Mouse (Mus musculus): ENCODE measurements around the gene Rho.

Gene Rho

DNA sequence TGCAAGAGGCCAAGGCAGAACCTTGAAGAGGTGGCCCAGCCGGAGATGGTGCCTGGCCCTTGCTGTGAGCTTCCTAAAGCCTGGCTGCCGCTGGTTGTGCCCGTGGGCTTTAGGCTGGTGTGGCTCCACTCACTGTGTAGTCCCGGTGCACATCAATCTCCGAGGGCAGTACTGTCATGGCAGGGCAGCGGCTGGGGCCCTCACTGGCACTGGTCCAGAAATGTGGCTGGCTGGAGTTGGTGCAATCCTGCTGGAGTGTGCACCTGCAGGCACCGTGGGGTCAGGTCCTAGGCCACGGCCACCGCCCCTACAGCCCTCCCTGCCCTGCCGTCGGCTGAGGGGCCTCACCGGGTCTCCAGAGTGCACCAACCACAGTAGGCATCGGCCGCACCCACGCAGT lies 46.3 kb downstream of the Rho start:
- DNase-seq (ENCODE audit: low read depth): no peak

DNA sequence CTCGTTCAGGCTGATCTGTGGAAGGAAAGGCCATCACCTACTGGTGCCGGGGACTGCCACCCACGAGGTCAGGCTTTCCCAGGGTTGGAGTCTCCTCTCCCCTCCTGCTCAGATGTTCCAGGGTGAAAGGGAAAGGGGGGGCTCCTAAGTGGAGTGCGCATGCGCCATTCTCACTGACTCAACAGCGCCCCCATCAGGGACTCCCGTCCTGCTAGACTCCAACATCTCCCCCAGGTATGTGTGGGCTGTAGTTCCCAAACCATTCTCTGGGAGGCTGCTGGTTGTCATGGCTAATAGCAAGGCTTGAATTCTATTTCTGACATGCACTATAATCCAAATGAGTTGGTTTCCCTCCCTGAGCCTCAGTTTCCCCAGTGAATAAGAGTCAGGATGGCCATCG lies 47.0 kb downstream of the Rho start:
- no peak for DNase-seq (ENCODE audit: low read depth)

DNA sequence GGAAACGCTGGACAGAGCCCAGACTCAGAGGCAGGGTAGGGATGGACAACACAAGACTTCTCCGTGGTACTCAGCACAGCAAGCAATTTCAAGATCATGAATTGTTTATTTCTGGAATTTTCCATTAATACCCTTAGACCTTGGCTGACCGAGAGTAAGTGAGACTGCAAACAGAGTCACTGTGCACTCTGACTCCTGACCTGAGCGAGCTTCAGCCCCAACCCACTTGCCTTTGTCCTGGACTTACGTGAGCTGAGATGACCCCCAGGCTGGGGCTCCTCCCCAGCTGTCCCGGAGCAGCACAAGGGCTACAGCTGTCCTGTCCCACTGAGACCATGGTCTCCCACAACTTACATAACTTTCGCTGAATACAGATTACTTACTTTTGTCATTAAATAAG lies 51.3 kb downstream of the Rho start:
- no peak for DNase-seq (ENCODE audit: low read depth)

DNA sequence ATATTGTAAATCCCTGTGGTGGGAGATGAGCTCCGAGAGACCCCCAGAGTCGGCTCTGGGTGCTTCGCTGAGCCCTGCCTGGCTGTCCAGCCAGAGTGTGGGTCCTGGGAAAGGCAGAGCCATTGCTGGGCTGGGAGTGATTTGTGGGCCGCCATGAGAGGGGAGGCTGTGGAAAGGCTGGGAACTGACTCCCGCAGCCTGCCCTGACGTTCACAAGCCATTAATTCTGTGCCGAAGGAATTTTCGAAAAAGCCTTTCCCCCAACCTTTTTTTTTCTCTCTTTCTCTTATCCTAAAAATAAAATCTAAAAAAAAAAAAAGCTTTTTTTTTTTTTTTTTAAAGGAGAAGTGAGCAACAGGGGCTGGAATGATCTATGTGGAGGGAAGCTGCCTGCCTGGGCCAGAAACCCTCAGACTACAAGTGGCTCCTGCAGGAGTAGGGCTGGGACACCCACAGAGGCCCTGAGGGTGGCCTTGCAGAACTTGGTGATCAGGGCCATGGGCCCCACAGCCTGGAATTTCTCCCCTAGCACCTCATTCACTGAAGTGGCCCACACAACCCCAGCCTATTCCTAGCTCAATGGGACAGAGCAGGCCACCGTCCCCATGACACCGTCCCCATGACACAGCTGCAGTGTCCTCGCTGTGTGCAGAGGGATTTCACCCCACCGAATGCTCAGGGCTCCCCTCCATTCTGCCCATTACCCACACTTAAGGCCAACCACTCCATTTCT lies 51.9 kb downstream of the Rho start:
- no peak for DNase-seq (ENCODE audit: low read depth)

DNA sequence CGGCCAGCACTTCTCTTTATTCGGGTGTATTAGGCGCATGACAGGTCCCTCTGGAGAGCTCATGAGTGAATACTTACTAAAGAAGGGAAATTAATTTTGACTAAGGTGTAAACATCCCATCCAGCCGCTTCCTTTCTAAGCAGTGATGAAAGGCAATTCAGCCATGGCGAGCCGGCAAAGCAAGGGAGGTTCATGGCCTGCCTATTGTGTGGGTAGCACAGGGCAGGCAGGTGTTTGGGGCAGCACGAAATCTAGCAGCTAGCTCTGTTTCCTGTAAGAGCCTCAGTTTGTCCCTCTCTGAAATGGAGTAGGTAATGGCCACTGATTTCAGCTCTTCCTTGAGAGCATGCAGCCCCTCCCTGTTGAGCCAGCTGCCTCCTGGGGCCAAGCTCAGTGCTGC lies 53.0 kb downstream of the Rho start:
- DNase-seq (ENCODE audit: low read depth): no peak

DNA sequence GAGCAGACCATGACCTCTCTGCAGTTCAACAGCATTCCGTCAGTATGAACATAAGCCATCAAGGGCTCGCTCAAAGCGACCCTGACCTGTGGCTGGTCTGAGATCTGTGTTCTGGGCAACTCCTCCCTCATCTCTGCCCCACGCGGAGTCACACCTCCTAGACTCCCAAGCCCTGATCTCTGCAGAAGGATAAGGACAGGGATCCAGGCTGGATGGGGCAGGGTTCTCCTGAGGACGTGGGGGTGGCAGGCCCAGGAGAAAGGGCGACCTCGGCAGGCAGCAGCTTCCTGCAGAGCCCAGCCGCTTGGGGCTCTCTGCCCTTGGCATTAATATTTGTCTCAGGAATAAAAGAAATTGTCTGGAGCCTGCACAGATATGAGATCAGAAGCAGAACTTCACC lies 54.1 kb downstream of the Rho start:
- DNase-seq (ENCODE audit: low read depth): no peak

DNA sequence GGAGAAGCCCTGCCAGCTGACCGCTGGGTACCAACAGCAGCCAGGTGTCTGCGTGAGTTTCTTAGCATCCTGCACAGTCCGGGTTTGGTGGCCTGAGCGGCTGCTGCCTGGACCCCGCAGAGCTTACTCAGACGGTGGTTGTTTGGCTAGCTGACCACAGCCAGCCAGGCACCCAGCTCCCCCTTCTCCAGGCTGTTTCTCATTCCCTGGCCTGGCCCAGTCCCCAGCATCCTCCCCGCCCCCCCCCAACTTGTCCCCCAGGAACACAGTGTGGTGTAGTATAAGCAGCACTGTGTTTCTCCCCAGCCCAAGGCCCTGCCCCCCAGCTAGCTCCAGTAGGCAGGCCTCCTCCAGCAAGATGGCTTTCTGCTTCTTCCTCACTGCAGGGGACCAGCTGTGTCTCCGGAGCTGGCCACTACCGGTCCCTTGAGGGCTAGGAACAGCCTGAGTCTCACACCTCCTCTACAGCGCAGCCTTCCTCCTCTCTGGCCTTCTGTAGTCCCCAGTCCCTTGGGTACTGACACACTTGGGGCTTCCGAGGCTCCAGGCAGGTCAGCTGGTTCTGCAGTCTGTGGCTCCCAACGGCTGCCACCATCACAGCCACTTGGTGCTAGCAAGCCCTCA lies 55.0 kb downstream of the Rho start:
- DNase-seq (ENCODE audit: low read depth): no peak

DNA sequence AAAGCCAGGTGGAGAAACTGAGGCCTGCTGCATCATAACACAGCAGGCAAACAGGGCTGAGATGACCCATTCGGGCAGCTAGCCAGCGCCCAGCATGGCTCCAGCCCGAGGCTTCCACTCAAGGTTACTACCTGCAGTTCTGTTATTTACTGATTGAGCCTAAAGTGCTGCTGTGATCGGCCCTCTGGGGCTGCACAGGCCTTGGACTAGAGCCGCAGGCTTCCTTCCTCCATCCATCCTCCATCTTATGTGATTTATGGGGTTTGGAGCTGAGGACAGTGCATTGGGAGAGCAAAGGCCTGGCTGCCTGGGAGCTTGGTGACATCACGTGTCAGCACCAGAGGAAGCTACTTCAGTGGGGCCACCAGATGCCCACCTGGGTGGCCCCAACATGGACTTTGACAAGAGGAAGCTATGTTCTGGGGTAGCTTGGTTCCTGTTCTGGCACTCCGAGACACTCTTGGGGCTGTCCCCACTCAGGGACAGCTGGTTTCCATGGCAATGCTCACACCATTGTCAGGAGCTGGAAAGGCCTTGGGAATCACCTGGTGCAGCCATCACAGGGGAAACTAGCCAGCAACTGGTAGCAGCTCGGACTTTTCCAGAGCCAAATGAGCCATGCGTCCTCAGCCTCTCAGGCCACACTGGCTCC lies 55.7 kb downstream of the Rho start:
- DNase-seq (ENCODE audit: low read depth): no peak

DNA sequence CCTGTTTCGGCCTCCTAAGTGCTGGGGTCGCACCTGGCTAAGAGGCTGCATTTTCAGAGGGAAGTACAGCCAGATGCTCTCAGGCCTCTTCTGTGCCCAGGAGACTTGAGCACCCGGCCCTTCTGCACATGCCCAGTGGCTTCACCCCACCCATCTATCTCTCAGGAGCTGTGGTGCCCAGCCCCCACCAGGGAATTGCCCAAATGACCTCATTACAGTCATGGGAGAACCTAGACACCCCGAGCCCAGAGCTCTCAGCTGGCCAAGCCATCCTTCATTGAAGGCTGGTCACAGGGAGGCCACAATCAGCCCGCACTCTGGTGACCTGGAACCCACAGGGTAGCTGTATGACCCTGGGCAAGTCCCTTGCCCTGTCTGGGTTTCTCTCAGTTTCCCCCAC lies 57.5 kb downstream of the Rho start:
- no peak for DNase-seq (ENCODE audit: low read depth)

DNA sequence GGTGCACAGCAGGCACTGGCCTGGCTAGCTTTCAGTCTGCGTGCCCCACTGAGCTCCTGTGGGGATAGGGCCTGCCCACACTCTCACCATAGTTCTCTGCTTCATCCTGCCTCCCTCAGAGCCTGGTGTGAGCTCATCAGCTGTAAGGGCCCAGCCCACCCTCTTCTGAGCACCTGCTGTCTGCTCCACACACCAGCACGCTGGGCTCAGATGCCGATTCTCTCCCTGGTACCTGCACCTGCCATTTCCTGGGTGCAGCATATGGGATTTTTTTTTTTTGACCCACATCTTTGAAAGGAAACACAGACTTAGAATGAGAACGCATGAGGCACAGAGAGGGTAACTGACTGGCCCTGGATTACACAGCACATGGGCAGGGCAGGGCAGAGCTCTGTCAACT lies 58.1 kb downstream of the Rho start:
- no peak for DNase-seq (ENCODE audit: low read depth)

All from 416B (cell line).